Mouse (Mus musculus) ES-E14 (cell line): ENCODE results near the gene Inpp5d.

Source experiments
- CHD2 ChIP-seq: IDR thresholded peaks from 2 replicates; pipeline ENCODE4 v1.6.1; 2014; ENCODE audit warnings: mild to moderate bottlenecking, low read depth, low read length, inconsistent platforms
- MAFK ChIP-seq: IDR thresholded peaks from 2 replicates; pipeline ENCODE4 v1.6.1; 2014; ENCODE audit warnings: mild to moderate bottlenecking, low read depth, low read length, inconsistent platforms; ENCODE audit not compliant: insufficient read depth
- ZC3H11A ChIP-seq: IDR thresholded peaks from 2 replicates; pipeline ENCODE4 v1.6.1; 2012; ENCODE audit warnings: low read depth, mild to moderate bottlenecking, inconsistent platforms, low read length, borderline replicate concordance

DNA sequence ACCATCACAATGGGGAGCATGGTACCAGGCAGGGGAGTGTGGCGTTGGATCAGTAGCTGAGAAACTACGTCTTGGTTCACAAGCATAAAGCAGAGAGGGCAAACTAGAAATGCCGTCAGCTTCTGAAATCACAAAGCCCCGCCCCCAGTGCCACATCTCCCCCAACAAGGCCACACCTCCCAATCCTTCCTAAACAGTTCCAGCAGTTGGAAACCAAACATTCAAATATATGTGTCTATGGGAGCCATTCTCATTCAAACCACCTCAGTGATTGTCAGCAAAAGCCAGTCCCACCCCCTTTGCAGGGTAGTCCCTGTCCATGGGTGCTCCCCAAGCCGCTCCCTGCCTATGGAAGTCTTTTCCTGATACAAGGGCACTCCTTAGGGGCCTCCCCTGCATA lies 64.0 kb downstream of the Inpp5d start:
- TF ChIP-seq MAFK (no peak), ZC3H11A (no peak), CHD2 (no peak)
